Mouse (Mus musculus): ENCODE measurements around the gene Dcun1d2.

DNA sequence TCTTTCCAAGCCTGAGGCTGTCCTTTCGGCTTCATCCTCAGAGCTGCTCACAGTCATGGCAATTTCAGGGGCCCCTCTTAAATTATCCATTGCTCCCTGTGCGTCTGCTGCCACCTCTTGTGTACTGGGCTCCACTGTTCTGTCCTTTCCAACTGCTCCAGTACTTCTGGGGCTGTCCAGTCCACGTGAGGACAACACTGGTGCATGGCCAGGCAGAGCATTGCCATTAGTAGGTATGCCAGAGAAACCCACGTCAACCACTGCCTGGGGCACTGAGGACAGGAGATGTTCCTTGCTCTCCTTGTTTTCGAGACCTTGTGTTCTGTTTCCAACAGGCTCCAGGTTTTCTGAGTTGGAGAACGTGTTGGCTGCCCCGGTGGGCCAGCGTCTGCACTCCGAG is 63.5 kb downstream of the Dcun1d2 start:
- TF ChIP-seq CTCF (IDR thresholded peaks at IDR 0.05; ENCODE audit: low read depth, low read length) (no peak), POLR2A (IDR thresholded peaks at IDR 0.05; ENCODE audit: insufficient read depth, low read length) (no peak)
